15 mouse cellular contexts compared by ENCODE assay signal in the genomic region with DNA sequence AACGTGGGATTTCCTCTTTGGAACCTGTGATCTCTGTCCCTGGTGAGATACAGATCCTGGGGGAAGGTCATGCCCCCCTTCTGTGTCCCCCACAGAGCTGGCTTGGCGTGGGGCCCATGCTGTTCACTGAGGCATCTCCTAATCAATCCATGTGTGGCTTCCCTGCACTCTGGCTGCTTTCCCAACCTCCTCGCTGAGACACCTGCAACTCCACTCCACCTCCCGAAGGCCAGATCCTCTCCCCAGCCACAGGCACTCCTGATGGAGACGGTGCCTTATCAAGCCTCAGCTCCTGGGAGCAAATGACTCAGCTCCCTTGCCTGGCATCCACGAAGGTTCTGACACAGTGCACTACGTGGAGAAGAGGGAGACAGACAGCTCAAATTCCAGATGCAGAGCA. TPM values are rescaled to one million over a fixed set of nuclear protein-coding genes. Genes with fewer than 3 reads are reported as not detected.
DNase-seq lines count a peak whose midpoint lies in the region; ATAC-seq and TF ChIP-seq lines count a peak whose summit lies in the region.
"Had no signal": no experiment of that assay in that cellular context is flagged by ENCODE, and none has a peak within 500 bp of the region (broad histone marks: within the 10 kb centered on the region; RNA-seq: fewer than 3 reads in every experiment).

No protein-coding gene starts in this region.

- TF ChIP-seq POLR2A in cerebellum, adult 2 months (IDR thresholded peaks at IDR 0.05; ENCODE audit: borderline replicate concordance, insufficient read depth, low read length): no peak

- no peak overlapping the region for H3K4me2 ChIP-seq in midbrain, embryonic 13.5 days (replicated peaks)
- H3K4me2 ChIP-seq: heart, embryonic 15.5 days had no signal

- no peak overlapping the region for H3K27ac ChIP-seq in cerebellum, adult 2 months (ENCODE audit: insufficient read depth, low read length)
- H3K27ac ChIP-seq in midbrain, embryonic 10.5 days (replicated peaks): 0 out of 2 replicates have a peak overlapping the region, but pooled peaks have one; percentile 0
- no peak overlapping the region for H3K27ac ChIP-seq in midbrain, embryonic 13.5 days
- H3K27ac ChIP-seq: gastrocnemius, adult 2 months; heart, embryonic 15.5 days had no signal

- H3K4me1 ChIP-seq in cerebellum, adult 2 months (ENCODE audit: control insufficient read depth, insufficient read depth, low read length): no peaks in the 10 kb centered on the region
- H3K4me1 ChIP-seq in midbrain, embryonic 10.5 days: no peaks in the 10 kb centered on the region
- no peaks in the 10 kb centered on the region for H3K4me1 ChIP-seq in midbrain, embryonic 13.5 days (replicated peaks)

- peak; percentile 4 to 17 for DNase-seq in cerebellum, adult 2 months
- no peak for DNase-seq in cerebellum, adult 8-10 months
- DNase-seq in midbrain, embryonic 10.5 days (ENCODE audit: low spot score): no peak
- peak; percentile 32 for DNase-seq in kidney, adult 18-20 months
- DNase-seq in ovary, postnatal 36 days (ENCODE audit: low spot score): peak; percentile 31
- DNase-seq in heart, adult 9 months (ENCODE audit: low spot score in 2 of 2): no peak
- DNase-seq in heart, postnatal 4 days: no peak
- DNase-seq: gastrocnemius, adult 2 months; lung, postnatal 10 days had no signal

- TF ChIP-seq CTCF in cerebellum, adult 2 months (IDR thresholded peaks at IDR 0.05; ENCODE audit: borderline replicate concordance, insufficient read depth, low read depth, low read length): no peak

- ATAC-seq in midbrain, embryonic 13.5 days: no peak
- ATAC-seq: hindbrain, embryonic 16.5 days; midbrain, embryonic 16.5 days had no signal

- H3K27me3 ChIP-seq in cerebellum, adult 2 months (ENCODE audit: control insufficient read depth, insufficient read depth, low read length): no peaks in the 10 kb centered on the region
- H3K27me3 ChIP-seq in midbrain, embryonic 10.5 days (ENCODE audit: low read depth, poor library complexity, severe bottlenecking): no peaks in the 10 kb centered on the region
- no peaks in the 10 kb centered on the region for H3K27me3 ChIP-seq in midbrain, embryonic 13.5 days
- H3K27me3 ChIP-seq: heart, embryonic 15.5 days had no signal

- no peaks in the 10 kb centered on the region for H3K9me3 ChIP-seq in midbrain, embryonic 10.5 days (replicated peaks)
- no peaks in the 10 kb centered on the region for H3K9me3 ChIP-seq in midbrain, embryonic 13.5 days
- H3K9me3 ChIP-seq: heart, embryonic 15.5 days had no signal

- WGBS in cerebellum, adult 2 months: 10% methylated on average over 7 of the region's 7 CpGs
- 47% methylated on average over 7 of the region's 7 CpGs for WGBS in midbrain, embryonic 10.5 days
- 40% methylated on average over 7 of the region's 7 CpGs for WGBS in midbrain, embryonic 13.5 days

- no peak overlapping the region for H3K4me3 ChIP-seq in cerebellum, adult 2 months (replicated peaks; ENCODE audit: insufficient read depth, low read depth, low read length)
- H3K4me3 ChIP-seq in midbrain, embryonic 10.5 days: no peak overlapping the region
- H3K4me3 ChIP-seq in midbrain, embryonic 13.5 days (replicated peaks): no peak overlapping the region
- H3K4me3 ChIP-seq: gastrocnemius, adult 2 months; heart, embryonic 15.5 days had no signal

- H3K36me3 ChIP-seq in midbrain, embryonic 10.5 days: no peaks in the 10 kb centered on the region
- H3K36me3 ChIP-seq in midbrain, embryonic 13.5 days: no peaks in the 10 kb centered on the region
- H3K36me3 ChIP-seq: G1E; heart, embryonic 15.5 days had no signal

- no peak overlapping the region for H3K9ac ChIP-seq in midbrain, embryonic 13.5 days (replicated peaks)
- H3K9ac ChIP-seq: heart, embryonic 15.5 days had no signal

RNA-seq across cellular contexts. Expression of gene Cacng3, which starts 58.6 kb away (rescaled TPM):
- polyA plus RNA-seq in cerebellum, adult 2 months (2012; rRNA removed): 6.4 and 7.1 TPM in 2 replicates
- 0.74 and 0.96 TPM in 2 replicates for polyA plus RNA-seq in midbrain, embryonic 10.5 days (2016; fragmentation: Nextera tagmentation; extraction: Ambion mirVana)
- 8.2 and 9.7 TPM in 2 replicates for polyA plus RNA-seq in midbrain, embryonic 13.5 days (2015; fragmentation: Nextera tagmentation; extraction: Ambion mirVana)
- under 1 TPM in 1 of 2 experiments, not detected in 1; 0.31 TPM for total RNA-seq in heart, postnatal 4 days (2021)
- total RNA-seq: gastrocnemius, adult 2 months; liver, adult 2 months had no signal
- polyA plus RNA-seq: G1E; liver, adult 2 months had no signal

Comparison
In these comparisons a context has a peak if more than half of its experiments do, and no peak if none do; other contexts are left out.
1. DNase-seq: peak in cerebellum, adult 2 months (2 of 2), kidney, adult 18-20 months (single experiment) and ovary, postnatal 36 days (single experiment); none in cerebellum, adult 8-10 months (single experiment), midbrain, embryonic 10.5 days (single experiment), heart, adult 9 months (0 of 2) and heart, postnatal 4 days (single experiment).